Mouse (Mus musculus) liver, embryonic 11.5 days (tissue): ENCODE measurements around the gene Acaa1a. TPM values are rescaled to one million over a fixed set of nuclear protein-coding genes. Genes with fewer than 3 reads are reported as not detected.
"Not testable (repeated sequence)": the region's sequence is repeated elsewhere in the genome, so short reads cannot be mapped to it uniquely, and the experiment has no call there.

Experiments
- ATAC-seq: fragments of 200-750 bp; cut with Nextera tagmentation; replicated peaks from 2 replicates; pipeline ENCODE4 v1.8.0; 2017; ENCODE audit warnings: moderate number of reproducible peaks, mild to moderate bottlenecking, moderate TSS enrichment, moderate library complexity; ENCODE audit not compliant: low FRiP score
- DNase-seq: peaks from one replicate; pipeline ENCODE4 v3.0.0-alpha.2; 2017; ENCODE audit warnings: low spot score
- H3K27ac ChIP-seq: fragments of 300-500 bp; sonication (generic); 2 replicates; pipeline ENCODE4 v1.5.1; 2014; ENCODE audit warnings: mild to moderate bottlenecking, low read depth, low read length, control low read depth
- H3K27me3 ChIP-seq: fragments of 300-500 bp; sonication (generic); replicated peaks from 2 replicates; pipeline ENCODE4 v1.6.1; 2014; ENCODE audit warnings: low read length, mixed read lengths; ENCODE audit not compliant: control insufficient read depth, insufficient read depth
- H3K36me3 ChIP-seq: fragments of 300-500 bp; sonication (generic); 2 replicates; pipeline ENCODE4 v1.6.1; 2014; ENCODE audit warnings: mild to moderate bottlenecking, low read length, moderate library complexity, mixed read lengths; ENCODE audit not compliant: control insufficient read depth, insufficient read depth
- H3K4me1 ChIP-seq: fragments of 300-500 bp; sonication (generic); replicated peaks from 2 replicates; pipeline ENCODE4 v1.6.1; 2014; ENCODE audit warnings: low read length, mixed read lengths; ENCODE audit not compliant: control insufficient read depth, insufficient read depth
- H3K4me2 ChIP-seq: fragments of 300-500 bp; sonication (generic); 2 replicates; pipeline ENCODE4 v1.6.1; 2014; ENCODE audit warnings: mild to moderate bottlenecking, control low read depth, moderate library complexity
- H3K4me3 ChIP-seq: fragments of 300-500 bp; sonication (generic); 2 replicates; pipeline ENCODE4 v1.5.1; 2014; ENCODE audit warnings: low read depth, low read length, control low read depth
- H3K9ac ChIP-seq: fragments of 300-500 bp; sonication (generic); 2 replicates; pipeline ENCODE4 v1.6.1; 2014; ENCODE audit warnings: low read depth, low read length, control low read depth
- H3K9me3 ChIP-seq: fragments of 300-500 bp; sonication (generic); 2 replicates; pipeline ENCODE4 v1.6.1; 2016; ENCODE audit warnings: low read length, inconsistent platforms, mixed read lengths; ENCODE audit not compliant: control insufficient read depth
- WGBS: fragments of 180-500 bp; shearing (Covaris S2); extraction: QIAGEN DNeasy Blood & Tissue Kit; methylation state at CpG from one replicate; pipeline ENCODE4 v1.1.7; 2014; 5-methylcytosine and 5-hydroxymethylcytosine counted together
- polyA plus RNA-seq: library from polyadenylated mRNA; unstranded; fragments of >200 nt; fragmentation: Nextera tagmentation; extraction: Ambion mirVana; gene quantifications from 2 replicates; pipeline ENCODE4 v1.2.1, GENCODE M21; 2014

Acaa1a gene
- polyA plus RNA-seq, 1 experiment from 2014 or later, result 61.2 TPM

GRCm38 (mm10) chr9:119363229-119363628 is 23.8 kb downstream of the Acaa1a start:
- no peak overlapping the region for H3K4me2 ChIP-seq
- WGBS, result 79% methylated on average over 12 of the region's 12 CpGs
- H3K4me3 ChIP-seq, result no peak overlapping the region
- H3K27me3 ChIP-seq, result no peaks in the 10 kb centered on the region
- DNase-seq (no peak), ATAC-seq (no peak)
- no peaks in the 10 kb centered on the region for H3K36me3 ChIP-seq
- no peak overlapping the region for H3K9ac ChIP-seq
- no peaks in the 10 kb centered on the region for H3K4me1 ChIP-seq
- H3K27ac ChIP-seq, result no peak overlapping the region
- H3K9me3 ChIP-seq, result no peaks in the 10 kb centered on the region

GRCm38 (mm10) chr9:119365284-119365683 is 25.8 kb downstream of the Acaa1a start, which contains the start of gene Slc22a14:
Slc22a14 (minus strand) TSS chr9:119365553.
- no peaks in the 10 kb centered on the region for H3K9me3 ChIP-seq
- H3K36me3 ChIP-seq, result peaks cover 2% of the 10 kb centered on the region; the same call in 1 of the 2 replicates
- H3K9ac ChIP-seq, result no peak within 1 kb of the TSS
- H3K27ac ChIP-seq, result no peak within 1 kb of the TSS
- DNase-seq (no peak), ATAC-seq (no peak)
- no peak within 1 kb of the TSS for H3K4me3 ChIP-seq
- 76% methylated on average over 7 of the region's 7 CpGs for WGBS
- H3K4me1 ChIP-seq, result no peaks in the 10 kb centered on the region
- H3K4me2 ChIP-seq, result no peak within 1 kb of the TSS
- no peaks in the 10 kb centered on the region for H3K27me3 ChIP-seq

- Histone ChIP-seq H3K27me3 (no peaks in the 10 kb centered on the region), H3K4me3 (no peak overlapping the region), H3K9me3 (no peaks in the 10 kb centered on the region), H3K27ac (no peak overlapping the region), H3K36me3 (peaks cover 2% of the 10 kb centered on the region; the same call in 1 of the 2 replicates), H3K4me2 (no peak overlapping the region), H3K9ac (no peak overlapping the region), H3K4me1 (no peaks in the 10 kb centered on the region)
- ATAC-seq (no peak), DNase-seq (no peak)
- 87% methylated on average over 3 of the region's 3 CpGs for WGBS
Measured at GRCm38 (mm10) chr9:119368367-119368766, 28.9 kb downstream of the Acaa1a start.

DNA sequence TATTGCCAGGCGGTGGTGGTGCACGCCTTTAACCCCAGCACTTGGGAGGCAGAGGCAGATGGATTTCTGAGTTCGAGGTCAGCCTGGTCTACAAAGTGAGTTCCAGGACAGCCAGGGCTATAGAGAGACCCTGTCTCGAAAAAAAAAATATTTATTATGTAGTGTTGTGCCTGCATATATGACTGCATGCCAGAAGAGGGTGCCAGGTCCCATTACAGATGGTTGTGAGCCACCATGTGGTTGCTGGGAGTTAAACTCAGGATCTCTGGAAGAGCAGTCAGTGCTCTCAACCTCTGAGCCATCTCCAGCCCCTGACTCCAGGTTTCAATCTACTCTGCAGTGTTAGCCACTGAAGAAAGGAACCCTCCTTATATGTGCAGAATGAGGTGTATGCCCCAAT is 31.3 kb downstream of the Acaa1a start:
- DNase-seq, H3K4me3 ChIP-seq, H3K9me3 ChIP-seq, H3K27me3 ChIP-seq, H3K9ac ChIP-seq, H3K4me2 ChIP-seq, ATAC-seq, H3K36me3 ChIP-seq, H3K27ac ChIP-seq, H3K4me1 ChIP-seq: not testable (repeated sequence)
- WGBS, result 80% methylated on average over 4 of the region's 4 CpGs

DNA sequence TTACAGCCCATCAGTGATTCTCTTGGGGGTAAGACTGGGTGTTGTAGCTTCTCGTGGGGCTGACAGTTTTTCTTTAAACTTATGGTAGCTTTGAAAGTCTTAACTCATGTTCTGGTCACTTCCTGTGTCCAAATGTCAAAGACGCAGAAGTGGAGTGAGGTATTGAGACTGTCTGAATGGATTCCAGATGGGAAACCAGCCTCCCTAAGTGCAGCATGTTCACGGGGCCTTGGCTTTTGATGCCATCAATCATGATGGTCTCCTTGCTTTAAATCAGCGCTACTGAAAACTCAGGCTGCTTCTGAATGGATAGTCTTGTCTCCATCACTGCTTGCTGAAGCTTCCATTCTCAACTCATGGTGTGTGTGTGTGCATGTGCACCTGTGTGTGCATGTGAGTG is 31.8 kb downstream of the Acaa1a start:
- no peak for DNase-seq
- no peak overlapping the region for H3K27ac ChIP-seq
- ATAC-seq, result no peak
- no peak overlapping the region for H3K4me2 ChIP-seq
- WGBS, result 68% methylated on average over 4 of the region's 4 CpGs
- no peaks in the 10 kb centered on the region for H3K27me3 ChIP-seq
- no peaks in the 10 kb centered on the region for H3K4me1 ChIP-seq
- H3K36me3 ChIP-seq, result peaks cover 2% of the 10 kb centered on the region; the same call in 1 of the 2 replicates
- H3K4me3 ChIP-seq, result no peak overlapping the region
- H3K9ac ChIP-seq, result no peak overlapping the region
- no peaks in the 10 kb centered on the region for H3K9me3 ChIP-seq

- Histone ChIP-seq H3K4me3 (no peak overlapping the region), H3K4me2 (no peak overlapping the region), H3K9me3 (no peaks in the 10 kb centered on the region), H3K9ac (no peak overlapping the region), H3K27me3 (no peaks in the 10 kb centered on the region), H3K4me1 (no peaks in the 10 kb centered on the region), H3K27ac (no peak overlapping the region), H3K36me3 (no peaks in the 10 kb centered on the region)
- DNase-seq, result no peak
- ATAC-seq, result no peak
- 82% methylated on average over 3 of the region's 3 CpGs for WGBS
Measured at GRCm38 (mm10) chr9:119375008-119375407, 35.5 kb downstream of the Acaa1a start.

- H3K27ac ChIP-seq, result no peak overlapping the region
- no peak for DNase-seq
- no peaks in the 10 kb centered on the region for H3K27me3 ChIP-seq
- H3K4me3 ChIP-seq, result no peak overlapping the region
- H3K9me3 ChIP-seq, result no peaks in the 10 kb centered on the region
- H3K9ac ChIP-seq, result no peak overlapping the region
- no peak for ATAC-seq
- 73% methylated on average over 6 of the region's 6 CpGs for WGBS
- H3K36me3 ChIP-seq, result no peaks in the 10 kb centered on the region
- H3K4me1 ChIP-seq, result no peaks in the 10 kb centered on the region
- H3K4me2 ChIP-seq, result no peak overlapping the region
Measured at GRCm38 (mm10) chr9:119375556-119375955, 36.1 kb downstream of the Acaa1a start.

GRCm38 (mm10) chr9:119378231-119378630 is 38.8 kb downstream of the Acaa1a start:
- Histone ChIP-seq H3K4me3 (no peak overlapping the region), H3K9ac (no peak overlapping the region), H3K4me1 (no peaks in the 10 kb centered on the region), H3K9me3 (no peaks in the 10 kb centered on the region), H3K27ac (no peak overlapping the region), H3K4me2 (no peak overlapping the region), H3K36me3 (no peaks in the 10 kb centered on the region), H3K27me3 (no peaks in the 10 kb centered on the region)
- DNase-seq (no peak), ATAC-seq (no peak)
- WGBS, result 80% methylated on average over 4 of the region's 4 CpGs

DNA sequence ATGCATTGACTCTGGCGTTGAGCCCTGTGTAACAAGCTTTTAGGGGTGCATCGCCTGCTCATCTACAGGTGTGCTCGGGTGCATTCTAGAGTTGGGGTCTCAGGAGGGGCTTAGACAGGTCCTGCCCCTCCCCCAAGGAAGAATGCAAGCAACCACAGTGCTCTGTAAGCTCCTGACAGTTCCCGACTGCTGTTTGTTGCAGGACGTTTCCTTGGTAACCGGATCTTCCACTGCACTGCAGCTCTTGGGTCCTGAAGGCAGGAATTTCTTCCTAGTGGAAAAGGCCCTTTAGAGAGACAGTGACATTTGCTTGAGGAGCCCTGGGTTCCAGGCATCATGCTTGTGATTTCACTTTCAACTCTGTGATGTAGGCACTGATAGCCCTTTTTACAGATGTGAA is 43.1 kb downstream of the Acaa1a start:
- Histone ChIP-seq H3K4me1 (no peaks in the 10 kb centered on the region), H3K36me3 (0 out of 2 replicates have a peak, but pooled peaks cover 2% of the 10 kb centered on the region), H3K27ac (no peak overlapping the region), H3K4me3 (no peak overlapping the region), H3K9me3 (no peaks in the 10 kb centered on the region), H3K9ac (no peak overlapping the region), H3K4me2 (no peak overlapping the region), H3K27me3 (no peaks in the 10 kb centered on the region)
- ATAC-seq, result no peak
- no peak for DNase-seq
- WGBS, result 62% methylated on average over 6 of the region's 6 CpGs
